Mouse (Mus musculus): Measurements from ENCODE around the gene Plekha6.
A peak's percentile ranks its signal among the peaks of the same experiment; 100 is the strongest.

- TF ChIP-seq EP300 (IDR thresholded peaks at IDR 0.05; ENCODE audit: low read depth in 1 of 2, low read length in 2 of 2) (no peak), TBP (IDR thresholded peaks at IDR 0.05; ENCODE audit: low read depth, low read length) (no peak), JUND (IDR thresholded peaks at IDR 0.05; ENCODE audit: low read depth, low read length) (no peak), CTCF (IDR thresholded peaks at IDR 0.05 in 2 of 3, conservative IDR thresholded peaks at IDR 0.05 in 1 of 3; ENCODE audit: control insufficient read depth in 1 of 3, insufficient read depth in 1 of 3, low read depth in 2 of 3, low read length in 3 of 3, poor library complexity in 1 of 3, severe bottlenecking in 1 of 3) (peak; percentile 61 to 87 (median 69)), KAT2A (conservative IDR thresholded peaks at IDR 0.05; ENCODE audit: low read depth, low read length) (no peak), HCFC1 (IDR thresholded peaks at IDR 0.05; ENCODE audit: low read depth, low read length) (no peak), GATA1 (IDR thresholded peaks at IDR 0.05; ENCODE audit: low read depth, low read length) (no peak), ZNF384 (IDR thresholded peaks at IDR 0.05; ENCODE audit: low read depth, low read length) (no peak), USF2 (IDR thresholded peaks at IDR 0.05; ENCODE audit: borderline replicate concordance in 1 of 2, insufficient read depth in 1 of 2, low read depth in 1 of 2, low read length in 2 of 2) (no peak), MAFK (IDR thresholded peaks at IDR 0.05; ENCODE audit: borderline replicate concordance, low read depth, low read length) (no peak)
Observed at GRCm38 (mm10) chr1:133307318-133307717, 143.3 kb downstream of the Plekha6 start.

Data from MEL (cell line).